Mouse (Mus musculus) heart, embryonic 14.5 days (tissue): ENCODE measurements around the gene Tmem171. TPM values are rescaled to one million over a fixed set of nuclear protein-coding genes. Genes with fewer than 3 reads are reported as not detected.

ENCODE experiments used
- ATAC-seq: fragments of 200-750 bp; cut with Nextera tagmentation; 2 replicates; pipeline ENCODE4 v1.8.0; 2017; ENCODE audit warnings: low read depth, moderate TSS enrichment; ENCODE audit not compliant: insufficient number of reproducible peaks, insufficient read depth, low FRiP score
- H3K27ac ChIP-seq, 2 experiments: fragments of 200-500 bp in 1 of 2; fragments of 300-500 bp in 1 of 2; sonication (generic) in 1 of 2; replicated peaks in 1 of 2; 2 replicates each; pipeline ENCODE4 v1.5.1; 2012 to 2014; ENCODE audit warnings: low read depth in 2 of 2, low read length in 2 of 2, control low read depth in 1 of 2, mild to moderate bottlenecking in 1 of 2, mixed read lengths in 1 of 2; ENCODE audit not compliant: control insufficient read depth in 1 of 2, insufficient read depth in 1 of 2
- H3K27me3 ChIP-seq: fragments of 300-500 bp; sonication (generic); 2 replicates; pipeline ENCODE4 v1.6.1; 2014; ENCODE audit warnings: mild to moderate bottlenecking, low read length, control low read depth; ENCODE audit not compliant: control insufficient read depth, insufficient read depth
- H3K36me3 ChIP-seq: fragments of 300-500 bp; sonication (generic); 2 replicates; pipeline ENCODE4 v1.6.1; 2014; ENCODE audit warnings: mild to moderate bottlenecking, control low read depth, low read length, mixed read lengths; ENCODE audit not compliant: control insufficient read depth, insufficient read depth
- H3K4me1 ChIP-seq, 2 experiments: fragments of 200-500 bp in 1 of 2; fragments of 300-500 bp in 1 of 2; sonication (generic) in 1 of 2; 2 replicates each; pipeline ENCODE4 v1.6.1; 2012 to 2014; ENCODE audit warnings: low read length in 2 of 2, control low read depth in 1 of 2, mixed read lengths in 1 of 2; ENCODE audit not compliant: control insufficient read depth in 2 of 2, insufficient read depth in 2 of 2
- H3K4me2 ChIP-seq: fragments of 300-500 bp; sonication (generic); 2 replicates; pipeline ENCODE4 v1.6.1; 2014; ENCODE audit warnings: mild to moderate bottlenecking, low read length
- H3K4me3 ChIP-seq, 2 experiments: fragments of 200-500 bp in 1 of 2; fragments of 300-500 bp in 1 of 2; sonication (generic) in 1 of 2; 2 replicates each; pipeline ENCODE4 v1.5.1; 2012 to 2014; ENCODE audit warnings: low read length in 2 of 2, mild to moderate bottlenecking in 2 of 2, control low read depth in 1 of 2, low read depth in 1 of 2, moderate library complexity in 1 of 2; ENCODE audit not compliant: control insufficient read depth in 1 of 2, insufficient read depth in 1 of 2
- H3K9ac ChIP-seq: fragments of 300-500 bp; sonication (generic); 2 replicates; pipeline ENCODE4 v1.6.1; 2014; ENCODE audit warnings: mild to moderate bottlenecking, low read length
- H3K9me3 ChIP-seq: fragments of 300-500 bp; sonication (generic); 2 replicates; pipeline ENCODE4 v1.6.1; 2016; ENCODE audit warnings: low read length, control low read depth; ENCODE audit not compliant: control insufficient read depth
- WGBS: fragments of 180-500 bp; shearing (Covaris S2); extraction: QIAGEN DNeasy Blood & Tissue Kit; methylation state at CpG from one replicate; pipeline ENCODE4 v1.1.7; 2014; 5-methylcytosine and 5-hydroxymethylcytosine counted together
- polyA plus RNA-seq: library from polyadenylated mRNA; unstranded; fragments of >200 nt; fragmentation: Nextera tagmentation; extraction: Ambion mirVana; gene quantifications from 2 replicates; pipeline ENCODE4 v1.2.1, GENCODE M21; 2014

The Tmem171 gene
- polyA plus RNA-seq, 1 experiment from 2014 or later = 2.1 TPM

DNA sequence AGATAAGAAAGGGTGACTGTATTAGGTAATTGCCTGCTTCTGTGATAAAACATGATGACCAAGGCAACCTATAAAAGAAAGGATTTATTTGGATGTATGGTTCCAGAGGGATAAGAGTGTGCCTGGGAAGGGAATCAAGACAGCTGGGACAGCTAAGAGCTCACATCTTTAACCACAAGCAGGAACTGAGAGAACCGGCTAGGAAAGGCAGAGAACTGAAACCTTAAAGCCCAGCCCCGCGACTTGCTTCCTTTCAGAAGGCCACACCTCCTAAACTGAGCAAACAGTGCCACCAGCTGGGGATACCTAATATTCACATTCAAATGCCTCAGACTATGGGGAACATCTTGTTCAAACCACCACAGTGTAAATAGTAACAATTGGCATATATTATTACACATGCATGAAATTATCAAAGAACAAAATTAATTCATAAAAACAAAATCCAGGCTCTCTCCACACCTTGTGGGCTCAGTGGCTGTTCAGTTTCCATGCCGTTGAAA, 32.4 kb downstream of the Tmem171 start:
- H3K27ac ChIP-seq = no peak overlapping the region
- H3K9me3 ChIP-seq = 0 out of 2 replicates have a peak, but pooled peaks cover 4% of the 10 kb centered on the region
- no peak for ATAC-seq
- H3K4me2 ChIP-seq = no peak overlapping the region
- no peak overlapping the region for H3K4me3 ChIP-seq
- H3K9ac ChIP-seq = no peak overlapping the region
- no peaks in the 10 kb centered on the region for H3K36me3 ChIP-seq
- peaks cover 1 to 4% of the 10 kb centered on the region in 2 experiments; a peak in 3 of 4 replicates for H3K4me1 ChIP-seq
- no peaks in the 10 kb centered on the region for H3K27me3 ChIP-seq
- 80% methylated on average over 4 of the region's 4 CpGs for WGBS

DNA sequence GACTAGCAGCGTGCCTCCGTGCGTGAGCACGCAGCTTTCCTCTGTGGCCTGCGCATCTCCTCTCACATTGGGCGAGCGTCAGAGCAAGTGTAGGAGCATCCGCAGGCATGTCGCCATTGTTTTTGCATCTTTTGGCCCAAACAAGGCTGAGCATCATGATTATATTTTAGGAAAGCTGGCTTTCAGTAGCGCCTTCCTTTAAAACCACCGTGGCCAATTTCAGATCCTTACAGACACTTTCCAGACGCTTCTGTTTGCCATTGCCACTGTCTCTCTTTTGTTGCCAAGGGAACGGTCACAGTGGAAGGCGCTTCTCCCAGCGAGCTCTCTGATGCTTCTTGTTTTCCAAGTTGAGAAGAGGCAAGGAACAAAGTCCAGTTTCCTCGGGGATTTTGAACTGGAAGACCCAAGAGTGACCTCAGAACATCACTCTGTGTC, 38.6 kb downstream of the Tmem171 start:
- no peak overlapping the region for H3K9ac ChIP-seq
- WGBS = 80% methylated on average over 16 of the region's 16 CpGs
- no peak overlapping the region for H3K4me3 ChIP-seq
- no peak for ATAC-seq
- peaks cover 8 to 13% of the 10 kb centered on the region in 2 experiments for H3K4me1 ChIP-seq
- no peak overlapping the region for H3K4me2 ChIP-seq
- H3K36me3 ChIP-seq = no peaks in the 10 kb centered on the region
- no peaks in the 10 kb centered on the region for H3K9me3 ChIP-seq
- H3K27ac ChIP-seq = no peak overlapping the region
- no peaks in the 10 kb centered on the region for H3K27me3 ChIP-seq

DNA sequence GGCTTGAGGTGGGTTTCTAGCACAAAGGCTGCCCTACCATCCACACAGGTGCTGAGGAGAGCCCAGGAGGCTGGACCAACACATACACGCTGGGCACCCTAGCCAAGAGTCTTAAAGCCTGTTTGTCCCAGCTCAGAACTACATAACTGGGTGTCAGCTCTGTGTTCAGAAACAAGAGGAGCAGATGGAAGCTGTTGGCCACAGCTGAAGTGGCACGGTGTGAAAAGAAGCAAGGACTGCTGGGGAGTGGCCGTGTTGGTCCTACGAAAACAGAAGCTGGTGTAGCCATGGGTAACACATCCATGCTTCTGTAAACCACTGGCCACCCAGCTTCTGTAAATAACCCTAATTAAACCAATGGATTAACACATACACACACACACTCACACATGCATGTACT, 39.3 kb downstream of the Tmem171 start:
- no peak for ATAC-seq
- Histone ChIP-seq H3K27me3 (no peaks in the 10 kb centered on the region), H3K4me2 (no peak overlapping the region), H3K36me3 (no peaks in the 10 kb centered on the region), H3K4me3 (no peak overlapping the region), H3K9ac (no peak overlapping the region), H3K4me1 (peaks cover 8 to 14% of the 10 kb centered on the region in 2 experiments), H3K9me3 (no peaks in the 10 kb centered on the region), H3K27ac (no peak overlapping the region)
- 93% methylated on average over 4 of the region's 4 CpGs for WGBS

DNA sequence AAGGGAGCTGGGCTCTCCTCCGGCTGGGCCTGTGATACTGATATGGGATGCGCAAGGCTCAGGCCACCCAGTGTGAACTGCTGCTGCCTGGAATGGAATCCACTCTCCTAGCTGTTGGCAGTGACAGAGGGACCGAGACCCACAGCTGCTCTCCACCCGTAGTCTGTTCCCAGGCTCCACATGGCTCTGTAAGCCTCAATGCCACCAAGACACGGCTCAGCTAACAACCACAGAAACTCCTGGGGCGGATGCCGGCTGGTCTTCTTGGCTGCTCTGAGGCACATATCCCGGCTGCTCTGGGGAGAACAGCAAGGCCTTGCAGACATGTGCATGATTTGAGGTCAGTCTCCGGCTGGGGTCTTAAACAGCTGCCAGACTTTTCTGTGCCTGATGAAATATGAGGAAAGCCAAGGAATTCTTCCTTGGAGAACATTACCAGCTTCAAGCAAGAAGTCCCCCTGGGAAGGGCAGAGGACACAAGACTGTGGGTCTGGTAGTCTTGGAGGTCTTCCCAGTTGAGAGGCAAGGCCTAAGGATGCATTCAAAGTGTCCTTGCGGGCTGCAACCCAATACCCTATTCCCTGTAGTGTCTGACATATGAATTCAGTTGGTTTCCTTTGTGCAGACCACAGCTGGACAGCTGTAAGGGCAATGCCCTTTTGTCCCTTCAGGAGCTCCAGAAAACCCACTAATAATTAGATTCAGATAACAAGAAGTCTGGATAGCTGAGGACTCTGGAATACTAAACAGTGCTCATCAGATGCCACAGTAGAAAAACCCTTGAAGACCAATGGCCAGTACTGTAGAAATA, 40.3 kb downstream of the Tmem171 start:
- Histone ChIP-seq H3K4me2 (no peak overlapping the region), H3K9ac (no peak overlapping the region), H3K27ac (no peak overlapping the region), H3K27me3 (no peaks in the 10 kb centered on the region), H3K4me1 (peaks cover 8 to 14% of the 10 kb centered on the region in 2 experiments), H3K4me3 (no peak overlapping the region), H3K9me3 (no peaks in the 10 kb centered on the region), H3K36me3 (no peaks in the 10 kb centered on the region)
- no peak for ATAC-seq
- 71% methylated on average over 10 of the region's 10 CpGs for WGBS

DNA sequence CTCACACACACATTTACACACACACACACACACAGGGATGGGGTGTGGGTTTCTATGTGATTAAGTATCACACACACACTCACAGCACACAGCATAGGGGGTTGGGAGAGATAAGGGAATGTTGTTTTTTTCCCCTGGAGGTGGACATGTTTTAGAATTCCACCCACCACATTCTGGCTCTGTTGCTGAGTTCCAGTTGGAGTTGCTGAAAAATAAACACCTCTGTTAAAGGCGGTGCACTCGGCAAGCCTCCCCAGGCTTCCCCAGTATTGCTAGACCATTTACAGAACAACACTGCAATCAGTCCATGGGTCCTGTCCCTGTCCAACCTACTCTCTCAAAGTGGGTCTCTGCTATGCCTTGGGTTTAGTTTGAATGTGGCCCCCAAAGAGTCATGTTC, 42.4 kb downstream of the Tmem171 start:
- H3K36me3 ChIP-seq = no peaks in the 10 kb centered on the region
- whole genome bisulfite sequencing = 48% methylated on average over 2 of the region's 2 CpGs
- H3K27me3 ChIP-seq = no peaks in the 10 kb centered on the region
- no peak overlapping the region for H3K4me2 ChIP-seq
- H3K4me3 ChIP-seq = no peak overlapping the region
- no peak for ATAC-seq
- H3K9ac ChIP-seq = no peak overlapping the region
- no peaks in the 10 kb centered on the region for H3K9me3 ChIP-seq
- H3K4me1 ChIP-seq = peaks cover 8 to 14% of the 10 kb centered on the region in 2 experiments
- H3K27ac ChIP-seq = no peak overlapping the region

DNA sequence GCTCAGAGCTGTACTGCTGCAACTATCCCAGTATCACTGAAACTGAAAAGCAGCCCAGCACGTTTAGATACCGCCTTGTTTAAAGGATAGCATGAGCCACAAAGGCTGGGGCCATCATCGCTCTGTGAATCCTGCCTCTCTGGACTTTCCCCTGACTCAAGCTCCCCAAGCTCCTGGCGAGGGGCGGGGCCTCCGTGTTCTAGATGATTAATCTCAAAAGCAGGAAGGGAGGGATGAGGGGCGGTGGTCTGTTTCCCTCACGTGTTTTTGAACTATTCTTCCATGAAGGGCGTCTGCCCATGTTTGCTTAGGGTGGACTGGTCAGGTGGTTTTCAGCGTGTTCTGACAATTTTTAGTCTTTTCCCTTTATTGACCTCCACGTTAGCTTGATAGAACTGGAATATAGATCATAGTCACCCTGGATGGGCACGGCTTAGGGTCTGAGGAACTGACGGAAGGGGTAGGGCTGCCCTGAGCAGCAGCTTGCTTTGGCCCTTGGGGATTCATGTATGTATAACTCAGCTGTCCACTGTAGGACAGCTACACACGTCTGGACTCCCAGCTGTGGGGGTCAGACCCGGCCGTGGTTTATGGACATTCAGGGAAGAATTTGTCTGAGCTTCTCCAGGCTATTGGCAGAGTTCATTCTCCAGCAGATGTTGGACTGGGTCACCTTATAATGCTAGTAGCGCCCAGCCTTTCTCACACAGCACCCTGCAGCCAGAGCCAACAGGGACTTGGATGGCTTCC, 43.2 kb downstream of the Tmem171 start:
- no peak overlapping the region for H3K4me2 ChIP-seq
- H3K27ac ChIP-seq = no peak overlapping the region
- peaks cover 8 to 14% of the 10 kb centered on the region in 2 experiments for H3K4me1 ChIP-seq
- H3K4me3 ChIP-seq = no peak overlapping the region
- no peak overlapping the region for H3K9ac ChIP-seq
- no peaks in the 10 kb centered on the region for H3K9me3 ChIP-seq
- WGBS = 68% methylated on average over 17 of the region's 17 CpGs
- ATAC-seq = no peak
- no peaks in the 10 kb centered on the region for H3K36me3 ChIP-seq
- H3K27me3 ChIP-seq = no peaks in the 10 kb centered on the region

DNA sequence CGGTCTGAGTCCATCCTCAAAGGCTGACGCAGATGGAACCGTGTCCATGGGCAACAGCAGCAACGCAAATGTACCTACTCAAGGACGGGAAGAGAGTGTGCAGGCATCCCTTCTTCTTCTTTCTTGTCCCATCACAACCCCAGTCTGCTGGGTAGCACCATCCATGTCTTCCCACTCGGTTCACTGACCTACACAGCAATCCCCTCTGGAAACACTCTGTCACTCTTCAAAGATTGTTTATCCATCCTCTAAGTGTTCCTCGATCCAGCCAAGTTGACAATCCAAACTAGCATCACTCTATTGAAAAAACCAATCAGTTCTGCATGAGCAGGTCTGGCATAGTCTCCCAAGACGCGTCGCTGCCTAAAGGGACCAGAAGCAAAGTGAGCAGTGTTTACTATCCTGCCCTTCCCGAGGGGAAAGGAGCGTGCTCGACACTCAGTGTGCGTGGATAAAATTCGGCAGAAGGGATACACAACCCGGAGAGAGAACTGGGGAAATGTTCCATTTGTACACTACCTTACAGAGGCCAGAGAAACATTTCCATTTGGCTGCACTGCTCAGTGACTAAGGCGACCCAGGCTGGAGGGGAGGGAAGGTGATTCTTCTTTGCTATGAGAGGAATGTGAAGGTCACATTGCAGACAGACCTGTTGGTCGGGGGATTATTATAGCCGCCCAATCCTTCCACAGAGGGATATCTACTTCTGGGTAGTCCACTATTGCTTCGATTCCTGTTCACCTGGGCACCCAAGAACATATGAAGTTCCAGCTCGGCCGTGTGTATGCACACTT, 46.7 kb downstream of the Tmem171 start:
- Histone ChIP-seq H3K9me3 (no peaks in the 10 kb centered on the region; the same call in 1 of the 2 replicates), H3K4me3 (no peak overlapping the region), H3K36me3 (no peaks in the 10 kb centered on the region), H3K27me3 (no peaks in the 10 kb centered on the region), H3K9ac (no peak overlapping the region), H3K4me1 (peaks cover 7 to 14% of the 10 kb centered on the region in 2 experiments), H3K27ac (no peak overlapping the region), H3K4me2 (no peak overlapping the region)
- ATAC-seq = no peak
- WGBS = 77% methylated on average over 22 of the region's 22 CpGs
